Mouse (Mus musculus): ENCODE data around the gene Idh2. TPM values are rescaled to one million over a fixed set of nuclear protein-coding genes. Genes with fewer than 3 reads are reported as not detected.

The Idh2 gene
- polyA plus RNA-seq, 1 experiment from 2014 or later: 565 TPM

DNA sequence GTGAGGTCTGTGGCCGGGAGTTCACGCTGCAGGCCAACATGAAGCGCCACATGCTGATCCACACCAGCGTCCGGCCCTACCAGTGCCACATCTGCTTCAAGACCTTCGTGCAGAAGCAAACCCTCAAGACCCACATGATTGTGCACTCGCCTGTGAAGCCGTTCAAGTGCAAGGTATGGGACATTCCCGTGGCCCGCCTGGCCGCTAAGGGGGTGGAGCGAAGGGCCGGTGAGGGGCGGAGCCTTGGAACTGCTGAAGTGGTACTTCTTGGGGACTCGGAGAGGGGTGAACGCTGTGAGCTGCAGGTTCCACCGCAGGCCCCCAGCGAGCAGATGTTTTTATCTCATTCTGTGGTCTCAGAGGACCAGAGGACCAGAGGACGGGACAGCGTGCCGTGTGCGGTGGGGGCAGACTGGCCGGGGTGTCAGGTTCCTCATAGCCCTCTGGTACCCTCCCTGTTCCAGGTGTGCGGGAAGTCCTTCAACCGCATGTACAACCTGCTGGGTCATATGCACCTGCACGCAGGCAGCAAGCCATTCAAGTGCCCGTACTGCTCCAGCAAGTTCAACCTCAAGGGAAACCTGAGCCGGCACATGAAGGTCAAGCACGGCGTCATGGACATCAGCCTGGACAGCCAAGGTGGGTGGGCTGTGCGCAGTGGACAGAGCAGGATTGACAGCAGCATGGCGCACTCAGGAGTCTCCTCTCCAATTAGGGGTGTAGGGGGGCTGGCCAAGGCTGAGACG is 29.0 kb downstream of the Idh2 start:
- Histone ChIP-seq H3K27ac (replicated peaks; ENCODE audit: low read depth, low read length) (no peak overlapping the region), H3K9me3 (ENCODE audit: control insufficient read depth, low read length) (no peaks in the 10 kb centered on the region), H3K36me3 (ENCODE audit: control insufficient read depth, insufficient read depth, low read length) (peaks cover 91% of the 10 kb centered on the region), H3K4me1 (ENCODE audit: control insufficient read depth, insufficient read depth, low read length) (no peaks in the 10 kb centered on the region), H3K27me3 (replicated peaks; ENCODE audit: control insufficient read depth, insufficient read depth, low read length) (no peaks in the 10 kb centered on the region), H3K4me3 (ENCODE audit: low read depth, low read length) (no peak overlapping the region), H3K4me2 (ENCODE audit: low read depth, low read length) (no peak overlapping the region), H3K9ac (ENCODE audit: low read depth, low read length) (no peak overlapping the region)
- no peak for DNase-seq (ENCODE audit: low spot score)
- WGBS: 79% methylated on average over 33 of the region's 33 CpGs
- peak; percentile 9; the same call in 1 of the 2 replicates for ATAC-seq (ENCODE audit: low read depth)

DNA sequence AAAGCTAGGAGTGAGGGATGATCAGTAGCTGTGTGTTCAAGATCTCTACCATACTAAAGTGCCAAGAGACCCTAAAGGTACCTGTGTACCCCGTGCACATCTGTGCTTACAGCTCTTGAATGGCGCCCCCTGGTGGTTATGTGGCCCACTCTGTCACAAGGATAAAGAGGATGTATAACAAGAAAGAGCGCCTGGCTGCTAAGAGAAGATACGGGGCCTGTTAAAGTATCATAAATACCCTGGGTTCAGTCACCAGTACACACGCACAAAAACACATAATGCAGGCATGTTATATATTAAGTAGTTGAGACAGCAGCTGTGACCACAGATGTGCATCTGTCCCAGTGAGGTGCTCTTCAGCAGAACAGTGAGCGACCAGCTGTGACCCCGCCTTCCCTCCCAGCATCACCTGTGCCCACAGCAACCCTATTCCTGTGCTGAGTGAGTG is 30.7 kb downstream of the Idh2 start:
- Histone ChIP-seq H3K27ac (replicated peaks; ENCODE audit: low read depth, low read length) (no peak overlapping the region), H3K27me3 (replicated peaks; ENCODE audit: control insufficient read depth, insufficient read depth, low read length) (no peaks in the 10 kb centered on the region), H3K4me1 (ENCODE audit: control insufficient read depth, insufficient read depth, low read length) (no peaks in the 10 kb centered on the region), H3K9me3 (ENCODE audit: control insufficient read depth, low read length) (no peaks in the 10 kb centered on the region), H3K36me3 (ENCODE audit: control insufficient read depth, insufficient read depth, low read length) (peaks cover 79% of the 10 kb centered on the region), H3K9ac (ENCODE audit: low read depth, low read length) (no peak overlapping the region), H3K4me2 (ENCODE audit: low read depth, low read length) (no peak overlapping the region), H3K4me3 (ENCODE audit: low read depth, low read length) (no peak overlapping the region)
- ATAC-seq (ENCODE audit: low read depth) (peak; percentile 42; the same call in 1 of the 2 replicates), DNase-seq (ENCODE audit: low spot score) (peak; percentile 78)
- 49% methylated on average over 7 of the region's 7 CpGs for WGBS

DNA sequence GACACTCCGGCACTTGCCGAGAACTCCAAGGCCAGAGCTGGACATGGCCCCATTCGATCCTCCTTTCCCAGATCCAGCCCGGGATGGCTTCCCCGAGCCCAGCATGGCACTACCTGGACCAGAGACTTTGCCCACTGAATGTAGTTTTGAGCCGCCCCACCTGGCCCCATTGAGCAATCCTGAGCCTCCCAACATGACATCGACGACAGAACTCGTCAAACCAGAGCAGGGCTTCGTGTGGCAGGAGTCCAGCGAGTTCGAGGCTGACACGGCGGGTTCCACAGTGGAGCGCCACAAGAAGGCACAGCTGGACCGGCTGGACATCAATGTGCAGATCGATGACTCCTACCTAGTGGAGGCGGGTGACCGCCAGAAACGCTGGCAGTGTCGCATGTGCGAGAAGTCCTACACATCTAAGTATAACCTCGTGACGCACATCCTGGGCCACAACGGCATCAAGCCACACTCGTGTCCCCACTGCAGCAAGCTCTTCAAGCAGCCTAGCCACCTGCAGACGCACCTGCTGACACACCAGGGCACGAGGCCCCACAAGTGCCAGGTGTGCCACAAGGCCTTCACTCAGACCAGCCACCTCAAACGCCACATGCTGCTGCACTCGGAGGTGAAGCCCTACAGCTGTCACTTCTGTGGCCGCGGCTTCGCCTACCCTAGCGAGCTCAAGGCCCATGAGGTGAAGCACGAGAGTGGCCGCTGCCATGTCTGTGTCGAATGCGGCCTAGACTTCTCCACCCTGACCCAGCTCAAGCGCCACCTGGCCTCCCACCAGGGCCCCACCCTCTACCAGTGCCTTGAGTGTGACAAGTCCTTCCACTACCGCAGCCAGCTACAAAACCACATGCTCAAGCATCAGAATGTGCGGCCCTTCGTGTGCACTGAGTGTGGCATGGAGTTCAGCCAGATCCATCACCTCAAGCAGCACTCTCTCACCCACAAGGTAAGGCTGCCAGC is 33.3 kb downstream of the Idh2 start:
- H3K36me3 ChIP-seq (ENCODE audit: control insufficient read depth, insufficient read depth, low read length): peaks cover 52% of the 10 kb centered on the region
- no peaks in the 10 kb centered on the region for H3K27me3 ChIP-seq (replicated peaks; ENCODE audit: control insufficient read depth, insufficient read depth, low read length)
- no peak overlapping the region for H3K4me2 ChIP-seq (ENCODE audit: low read depth, low read length)
- no peak overlapping the region for H3K4me3 ChIP-seq (ENCODE audit: low read depth, low read length)
- ATAC-seq (ENCODE audit: low read depth) (no peak), DNase-seq (ENCODE audit: low spot score) (no peak)
- H3K4me1 ChIP-seq (ENCODE audit: control insufficient read depth, insufficient read depth, low read length): peaks cover 20% of the 10 kb centered on the region
- no peaks in the 10 kb centered on the region for H3K9me3 ChIP-seq (ENCODE audit: control insufficient read depth, low read length)
- H3K9ac ChIP-seq (ENCODE audit: low read depth, low read length): no peak overlapping the region
- WGBS: 92% methylated on average over 40 of the region's 42 CpGs
- no peak overlapping the region for H3K27ac ChIP-seq (replicated peaks; ENCODE audit: low read depth, low read length)

DNA sequence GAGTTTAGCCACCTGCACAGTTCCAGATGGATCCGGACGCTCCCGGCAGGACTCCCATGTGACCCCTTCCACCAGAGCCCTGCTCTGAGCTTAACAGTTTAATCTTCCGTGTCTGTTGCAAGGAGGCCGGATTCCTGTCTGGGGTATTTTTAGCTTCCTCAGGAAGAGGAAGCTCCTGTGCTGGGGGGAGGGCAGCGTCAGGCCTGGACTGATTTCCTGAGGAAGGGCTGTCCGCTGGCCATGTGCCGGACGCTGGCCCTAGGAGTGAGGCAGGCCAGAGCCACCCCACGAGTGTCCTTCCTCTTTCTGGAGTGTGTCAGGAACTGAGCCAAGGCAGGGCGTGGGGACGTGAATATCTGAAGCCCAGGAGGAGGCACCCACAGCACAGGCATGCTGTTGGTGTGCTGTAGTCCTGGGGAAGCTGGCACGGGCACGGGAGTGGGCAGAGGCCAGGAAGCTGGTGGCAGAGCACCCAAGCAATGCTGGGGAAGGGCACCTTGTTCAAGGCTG is 36.3 kb downstream of the Idh2 start:
- Histone ChIP-seq H3K27me3 (replicated peaks; ENCODE audit: control insufficient read depth, insufficient read depth, low read length) (no peaks in the 10 kb centered on the region), H3K9me3 (ENCODE audit: control insufficient read depth, low read length) (no peaks in the 10 kb centered on the region), H3K36me3 (ENCODE audit: control insufficient read depth, insufficient read depth, low read length) (peaks cover 31% of the 10 kb centered on the region), H3K4me1 (ENCODE audit: control insufficient read depth, insufficient read depth, low read length) (peaks cover 39% of the 10 kb centered on the region), H3K4me3 (ENCODE audit: low read depth, low read length) (no peak overlapping the region), H3K9ac (ENCODE audit: low read depth, low read length) (0 out of 2 replicates have a peak overlapping the region, but pooled peaks have one; percentile 19), H3K27ac (replicated peaks; ENCODE audit: low read depth, low read length) (peak overlapping the region; percentile 77), H3K4me2 (ENCODE audit: low read depth, low read length) (peak overlapping the region; percentile 11; the same call in 1 of the 2 replicates)
- WGBS: 26% methylated on average over 14 of the region's 14 CpGs
- ATAC-seq (ENCODE audit: low read depth) (peak; percentile 48; the same call in 1 of the 2 replicates), DNase-seq (ENCODE audit: low spot score) (peak; percentile 86)

DNA sequence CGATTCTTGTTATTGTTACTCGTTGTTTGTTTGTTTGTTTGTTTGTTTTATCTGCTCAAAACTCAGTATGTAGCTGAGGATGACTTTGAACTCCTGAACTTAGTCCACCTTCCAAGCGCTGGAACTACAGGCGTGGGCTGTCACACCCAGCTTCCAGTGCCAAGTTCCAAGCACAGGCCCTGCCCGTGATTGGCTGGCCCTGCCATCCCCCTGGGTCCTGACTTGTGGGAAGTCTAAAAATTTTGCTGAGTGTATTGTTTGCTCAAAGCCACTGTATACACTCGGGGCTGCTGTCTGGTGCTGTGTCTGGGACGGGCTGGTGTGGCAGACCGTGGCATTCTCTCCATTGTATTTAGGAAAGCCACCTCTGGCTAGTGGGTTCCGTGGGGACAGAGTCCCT is 37.4 kb downstream of the Idh2 start:
- Histone ChIP-seq H3K9ac (ENCODE audit: low read depth, low read length) (no peak overlapping the region), H3K36me3 (ENCODE audit: control insufficient read depth, insufficient read depth, low read length) (peaks cover 21% of the 10 kb centered on the region), H3K4me2 (ENCODE audit: low read depth, low read length) (no peak overlapping the region), H3K27ac (replicated peaks; ENCODE audit: low read depth, low read length) (no peak overlapping the region), H3K9me3 (ENCODE audit: control insufficient read depth, low read length) (no peaks in the 10 kb centered on the region), H3K4me3 (ENCODE audit: low read depth, low read length) (no peak overlapping the region), H3K27me3 (replicated peaks; ENCODE audit: control insufficient read depth, insufficient read depth, low read length) (no peaks in the 10 kb centered on the region), H3K4me1 (ENCODE audit: control insufficient read depth, insufficient read depth, low read length) (peaks cover 39% of the 10 kb centered on the region)
- ATAC-seq (ENCODE audit: low read depth) (no peak), DNase-seq (ENCODE audit: low spot score) (peak; percentile 46)
- WGBS: 59% methylated on average over 9 of the region's 9 CpGs

DNA sequence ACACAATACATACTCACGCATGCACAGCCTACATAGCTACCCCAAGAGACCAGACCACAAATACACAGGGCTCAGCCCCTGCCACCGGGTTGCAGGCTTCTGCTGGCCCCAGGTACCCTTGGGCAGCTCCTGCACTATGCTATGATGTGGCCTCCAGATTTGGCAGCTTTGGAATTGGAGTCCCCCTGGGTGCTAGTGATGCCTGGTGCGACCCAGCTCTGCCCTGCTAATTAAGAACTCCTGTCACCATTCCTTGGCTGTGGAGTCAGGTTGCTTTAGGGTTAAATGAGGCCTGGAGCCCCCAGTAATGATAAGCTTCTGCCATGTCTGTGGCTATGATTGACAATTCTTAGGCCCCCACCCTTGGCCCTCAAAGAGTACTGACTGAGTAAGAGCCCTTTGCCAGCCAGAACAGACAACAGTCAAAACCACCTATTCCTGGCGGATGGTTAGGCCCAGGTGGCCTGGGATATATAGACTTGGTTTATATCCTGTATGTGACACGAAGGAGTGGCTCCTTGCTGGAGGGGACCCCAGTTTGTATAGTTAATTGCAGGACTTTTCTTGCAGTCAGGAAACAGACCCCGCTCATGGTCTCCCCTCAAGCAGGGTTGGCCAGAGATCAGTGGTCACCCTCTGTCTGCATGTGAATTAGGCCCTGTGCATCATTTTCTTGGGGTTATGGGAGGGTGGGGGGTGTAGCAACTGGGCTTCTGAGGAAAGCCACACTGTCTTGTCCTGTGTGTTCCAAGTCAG is 38.1 kb downstream of the Idh2 start:
- ATAC-seq (ENCODE audit: low read depth): no peak
- peaks cover 39% of the 10 kb centered on the region for H3K4me1 ChIP-seq (ENCODE audit: control insufficient read depth, insufficient read depth, low read length)

DNA sequence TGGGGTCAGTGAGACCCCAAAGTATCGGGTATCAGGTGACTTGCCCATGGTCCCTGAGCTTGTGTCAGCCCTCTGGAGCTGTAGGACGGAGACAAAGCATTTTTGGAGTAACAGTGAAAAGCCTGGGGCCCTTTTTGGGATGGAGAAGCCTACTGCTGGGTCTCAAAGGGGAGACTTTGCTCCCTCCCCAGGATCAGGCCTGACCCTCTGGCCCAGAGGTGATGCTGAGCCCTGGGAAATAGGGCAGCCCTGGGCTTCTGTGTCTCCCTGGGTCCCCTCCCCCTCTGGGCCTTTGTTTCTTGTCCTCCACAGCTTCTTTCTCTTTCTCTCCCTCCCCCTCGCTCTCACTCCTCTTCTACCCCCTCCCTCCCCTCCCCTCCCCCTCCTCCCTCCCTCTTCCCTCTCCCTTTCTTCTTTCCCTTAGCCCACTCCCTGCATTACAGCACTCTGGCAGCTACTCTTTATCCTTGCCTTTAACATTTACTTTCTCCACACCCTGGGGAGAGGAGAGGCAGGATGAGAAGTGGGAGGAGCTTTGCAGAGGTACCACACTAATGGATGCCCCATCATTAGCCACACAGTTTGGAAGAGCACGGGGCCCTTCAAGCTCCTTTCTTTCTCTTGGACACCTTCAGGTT is 39.1 kb downstream of the Idh2 start:
- no peak overlapping the region for H3K9ac ChIP-seq (ENCODE audit: low read depth, low read length)
- no peak overlapping the region for H3K4me2 ChIP-seq (ENCODE audit: low read depth, low read length)
- H3K36me3 ChIP-seq (ENCODE audit: control insufficient read depth, insufficient read depth, low read length): 0 out of 2 replicates have a peak, but pooled peaks cover 3% of the 10 kb centered on the region
- peaks cover 39% of the 10 kb centered on the region for H3K4me1 ChIP-seq (ENCODE audit: control insufficient read depth, insufficient read depth, low read length)
- no peaks in the 10 kb centered on the region for H3K9me3 ChIP-seq (ENCODE audit: control insufficient read depth, low read length)
- no peaks in the 10 kb centered on the region for H3K27me3 ChIP-seq (replicated peaks; ENCODE audit: control insufficient read depth, insufficient read depth, low read length)
- no peak overlapping the region for H3K27ac ChIP-seq (replicated peaks; ENCODE audit: low read depth, low read length)
- WGBS: 37% methylated on average over 4 of the region's 4 CpGs
- no peak for ATAC-seq (ENCODE audit: low read depth)
- DNase-seq (ENCODE audit: low spot score): peak; percentile 61
- H3K4me3 ChIP-seq (ENCODE audit: low read depth, low read length): no peak overlapping the region

More for the DNA sequence above, 38.1 kb downstream of the Idh2 start:
- Histone ChIP-seq H3K4me2 (ENCODE audit: low read depth, low read length) (no peak overlapping the region), H3K36me3 (ENCODE audit: control insufficient read depth, insufficient read depth, low read length) (peaks cover 14% of the 10 kb centered on the region), H3K4me3 (ENCODE audit: low read depth, low read length) (no peak overlapping the region), H3K27me3 (replicated peaks; ENCODE audit: control insufficient read depth, insufficient read depth, low read length) (no peaks in the 10 kb centered on the region), H3K9me3 (ENCODE audit: control insufficient read depth, low read length) (no peaks in the 10 kb centered on the region), H3K9ac (ENCODE audit: low read depth, low read length) (no peak overlapping the region), H3K27ac (replicated peaks; ENCODE audit: low read depth, low read length) (no peak overlapping the region)
- no peak for DNase-seq (ENCODE audit: low spot score)
- WGBS: 63% methylated on average over 6 of the region's 6 CpGs

All from embryonic facial prominence, embryonic 14.5 days (tissue).